Mouse (Mus musculus): ENCODE data around the gene Trpm7. TPM values are rescaled to one million over a fixed set of nuclear protein-coding genes. Genes with fewer than 3 reads are reported as not detected.

The Trpm7 gene
- total and polyA plus RNA-seq, 3 experiments = 22.3 to 23.1 TPM; not detected in 1

DNA sequence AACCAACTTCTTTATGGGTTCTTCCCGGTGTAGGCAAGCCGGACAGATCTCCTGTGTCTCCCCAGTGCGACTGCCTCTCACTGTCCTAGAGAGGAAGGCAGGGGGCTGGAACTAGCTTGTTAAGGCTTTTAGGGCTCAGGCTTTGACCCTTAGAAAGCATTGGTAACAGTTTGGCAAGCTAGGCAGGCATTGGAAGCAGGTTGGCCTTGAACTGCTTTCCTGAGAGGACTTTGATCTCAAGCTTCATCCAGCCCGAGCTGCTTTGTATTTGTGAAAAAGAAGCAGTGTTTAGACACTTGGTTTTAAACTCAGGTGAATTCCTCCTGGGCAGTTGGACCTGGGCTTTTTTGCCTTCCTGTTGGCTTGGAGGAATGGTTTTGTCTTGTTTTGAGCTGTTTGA lies 97.2 kb downstream of the Trpm7 start:
- Histone ChIP-seq H3K27ac (ENCODE audit: control insufficient read depth, low read depth, low read length) (no peak overlapping the region), H3K27me3 (ENCODE audit: control insufficient read depth in 1 of 2, insufficient read depth in 2 of 2, low read length in 2 of 2) (peaks cover 0 to 2% of the 10 kb centered on the region in 2 experiments; a peak in 1 of 4 replicates), H3K79me2 (ENCODE audit: control insufficient read depth, insufficient read depth, low read length, poor library complexity) (no peaks in the 10 kb centered on the region), H3K9me3 (replicated peaks; ENCODE audit: insufficient read depth, low read length) (no peaks in the 10 kb centered on the region), H3K4me3 (ENCODE audit: control insufficient read depth in 1 of 2, insufficient read depth in 1 of 2, low read depth in 2 of 2, low read length in 2 of 2) (no peak overlapping the region), H3K4me1 (ENCODE audit: control insufficient read depth in 1 of 2, insufficient read depth in 2 of 2, low read length in 2 of 2) (no peaks in the 10 kb centered on the region), H3K9ac (ENCODE audit: control insufficient read depth, low read depth, low read length, poor library complexity, severe bottlenecking) (no peak overlapping the region), H3K36me3 (ENCODE audit: control insufficient read depth in 1 of 2, insufficient read depth in 2 of 2, low read length in 2 of 2) (peaks cover 0 to 2% of the 10 kb centered on the region in 2 experiments; a peak in 2 of 4 replicates)
- DNase-seq (ENCODE audit: low read depth, low spot score) = no peak
- TF ChIP-seq MAFK (IDR thresholded peaks at IDR 0.05; ENCODE audit: borderline replicate concordance, low read depth, low read length) (no peak), NELFE (IDR thresholded peaks at IDR 0.05; ENCODE audit: low read depth, low read length) (no peak), MAX (IDR thresholded peaks at IDR 0.05; ENCODE audit: low read length) (no peak), TAL1 (IDR thresholded peaks at IDR 0.05; ENCODE audit: low read length) (no peak), POLR2AphosphoS5 (IDR thresholded peaks at IDR 0.05; ENCODE audit: borderline replicate concordance, low read depth, low read length) (no peak), BHLHE40 (IDR thresholded peaks at IDR 0.05; ENCODE audit: borderline replicate concordance, low read depth, low read length) (no peak), ETS1 (IDR thresholded peaks at IDR 0.05; ENCODE audit: low read depth, low read length) (no peak), USF2 (IDR thresholded peaks at IDR 0.05; ENCODE audit: borderline replicate concordance in 1 of 2, insufficient read depth in 1 of 2, low read depth in 1 of 2, low read length in 2 of 2) (no peak), NRF1 (IDR thresholded peaks at IDR 0.05; ENCODE audit: insufficient read depth, low read depth, low read length, poor library complexity, severe bottlenecking) (no peak), MYC (IDR thresholded peaks at IDR 0.05; ENCODE audit: low read depth, low read length) (no peak), MYB (IDR thresholded peaks at IDR 0.05; ENCODE audit: low read depth, low read length) (no peak), KAT2A (conservative IDR thresholded peaks at IDR 0.05; ENCODE audit: low read depth, low read length) (no peak), UBTF (IDR thresholded peaks at IDR 0.05; ENCODE audit: borderline replicate concordance, insufficient read depth, low read depth, low read length) (no peak), RCOR1 (IDR thresholded peaks at IDR 0.05; ENCODE audit: low read depth, low read length) (no peak), EP300 (IDR thresholded peaks at IDR 0.05; ENCODE audit: low read depth in 1 of 2, low read length in 2 of 2) (no peak), HCFC1 (IDR thresholded peaks at IDR 0.05; ENCODE audit: low read depth, low read length) (no peak)

DNA sequence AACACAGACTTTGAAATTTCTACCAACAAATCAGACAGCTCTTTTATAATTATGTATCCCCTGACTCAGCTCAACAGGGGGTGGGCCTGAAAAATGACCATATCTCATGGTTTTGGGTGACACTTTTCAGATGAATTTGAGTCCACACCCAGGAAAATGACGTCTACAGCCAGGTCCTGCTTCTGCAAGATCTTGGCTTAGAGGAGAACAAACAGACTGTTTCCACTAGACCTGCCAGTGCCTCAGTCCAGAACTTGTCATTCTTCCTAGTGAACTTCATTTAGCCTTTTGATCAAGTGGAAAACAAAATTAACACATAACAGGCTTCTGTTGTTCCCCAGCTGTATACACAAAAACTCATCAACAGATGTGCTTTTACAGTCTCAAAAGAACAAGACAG lies 99.6 kb downstream of the Trpm7 start:
- no peak for DNase-seq (ENCODE audit: low read depth, low spot score)
- H3K4me1 ChIP-seq (ENCODE audit: control insufficient read depth in 1 of 2, insufficient read depth in 2 of 2, low read length in 2 of 2) = no peaks in the 10 kb centered on the region

More for the DNA sequence above, 99.6 kb downstream of the Trpm7 start:
- Histone ChIP-seq H3K27me3 (ENCODE audit: control insufficient read depth in 1 of 2, insufficient read depth in 2 of 2, low read length in 2 of 2) (peaks cover 0 to 2% of the 10 kb centered on the region in 2 experiments; a peak in 1 of 4 replicates), H3K4me3 (ENCODE audit: control insufficient read depth in 1 of 2, insufficient read depth in 1 of 2, low read depth in 2 of 2, low read length in 2 of 2) (no peak overlapping the region), H3K9me3 (replicated peaks; ENCODE audit: insufficient read depth, low read length) (no peaks in the 10 kb centered on the region), H3K36me3 (ENCODE audit: control insufficient read depth in 1 of 2, insufficient read depth in 2 of 2, low read length in 2 of 2) (peaks cover 0 to 2% of the 10 kb centered on the region in 2 experiments; a peak in 2 of 4 replicates), H3K79me2 (ENCODE audit: control insufficient read depth, insufficient read depth, low read length, poor library complexity) (no peaks in the 10 kb centered on the region), H3K9ac (ENCODE audit: control insufficient read depth, low read depth, low read length, poor library complexity, severe bottlenecking) (no peak overlapping the region), H3K27ac (ENCODE audit: control insufficient read depth, low read depth, low read length) (no peak overlapping the region)
- TF ChIP-seq MYC (IDR thresholded peaks at IDR 0.05; ENCODE audit: low read depth, low read length) (no peak), UBTF (IDR thresholded peaks at IDR 0.05; ENCODE audit: borderline replicate concordance, insufficient read depth, low read depth, low read length) (no peak), TCF12 (IDR thresholded peaks at IDR 0.05; ENCODE audit: low read depth, low read length) (no peak), JUND (IDR thresholded peaks at IDR 0.05; ENCODE audit: low read depth, low read length) (no peak), EP300 (IDR thresholded peaks at IDR 0.05; ENCODE audit: low read depth in 1 of 2, low read length in 2 of 2) (no peak), POLR2AphosphoS5 (IDR thresholded peaks at IDR 0.05; ENCODE audit: borderline replicate concordance, low read depth, low read length) (no peak), MAFK (IDR thresholded peaks at IDR 0.05; ENCODE audit: borderline replicate concordance, low read depth, low read length) (no peak), HCFC1 (IDR thresholded peaks at IDR 0.05; ENCODE audit: low read depth, low read length) (no peak), USF1 (IDR thresholded peaks at IDR 0.05; ENCODE audit: low read depth, low read length) (no peak)

Data from MEL (cell line).